26 mouse cellular contexts compared by ENCODE assay signal in genomic region chr2:14450866-14451265, GRCm38 (mm10).
DNase-seq lines count a peak whose midpoint lies in the region; ATAC-seq and TF ChIP-seq lines count a peak whose summit lies in the region.
"Had no signal": no experiment of that assay in that cellular context is flagged by ENCODE, and none has a peak within 500 bp of the region (broad histone marks: within the 10 kb centered on the region; RNA-seq: fewer than 3 reads in every experiment).

No protein-coding gene starts in this region.

- H3K4me2 ChIP-seq in kidney, postnatal 0 days (ENCODE audit: low read length): no peak overlapping the region
- H3K4me2 ChIP-seq in midbrain, postnatal 0 days (ENCODE audit: low read depth, low read length, poor library complexity, severe bottlenecking): no peak overlapping the region
- H3K4me2 ChIP-seq in midbrain, embryonic 15.5 days: no peak overlapping the region
- H3K4me2 ChIP-seq: embryonic facial prominence, embryonic 13.5 days; forebrain, embryonic 12.5 days; hindbrain, embryonic 15.5 days; limb, embryonic 15.5 days; liver, embryonic 15.5 days; neural tube, embryonic 13.5 days had no signal

- no peak for DNase-seq in gastrocnemius, adult 2 months
- no peak for DNase-seq in gastrocnemius, postnatal 10 days
- DNase-seq in kidney, postnatal 0 days (ENCODE audit: low spot score): no peak
- DNase-seq in kidney, adult 11 months: no peak
- DNase-seq in midbrain, postnatal 0 days (ENCODE audit: low spot score): no peak
- no peak for DNase-seq in right cerebral cortex, postnatal 25 days
- DNase-seq: cerebellum, adult 8-10 months; cerebellum, postnatal 36 days; embryo, embryonic 11 days; heart, postnatal 4 days; left cerebral cortex, postnatal 4 days; lung, postnatal 4 days; midbrain, embryonic 14.5 days; right cerebral cortex, postnatal 4 days; thymus, postnatal 25 days had no signal

- intact Hi-C loops in gastrocnemius, adult 2 months (cut with DNase I): no loop called here

- H3K36me3 ChIP-seq in kidney, postnatal 0 days (ENCODE audit: insufficient read depth, low read length): no peaks in the 10 kb centered on the region
- H3K36me3 ChIP-seq in midbrain, postnatal 0 days (ENCODE audit: insufficient read depth, low read length): no peaks in the 10 kb centered on the region
- H3K36me3 ChIP-seq in midbrain, embryonic 15.5 days (replicated peaks): no peaks in the 10 kb centered on the region
- H3K36me3 ChIP-seq: embryonic facial prominence, embryonic 13.5 days; forebrain, embryonic 12.5 days; heart, embryonic 10.5 days; hindbrain, embryonic 15.5 days; limb, embryonic 15.5 days; liver, embryonic 15.5 days; neural tube, embryonic 13.5 days had no signal

- no peak for ATAC-seq in kidney, postnatal 0 days (replicated peaks; ENCODE audit: low FRiP score, low read depth)
- ATAC-seq in midbrain, postnatal 0 days (ENCODE audit: low FRiP score): no peak
- no peak for ATAC-seq in midbrain, embryonic 15.5 days (replicated peaks)
- ATAC-seq: intestine, embryonic 16.5 days had no signal

- peaks cover 5% of the 10 kb centered on the region; the same call in 1 of the 2 replicates for H3K4me1 ChIP-seq in kidney, postnatal 0 days (replicated peaks; ENCODE audit: insufficient read depth, low read length)
- H3K4me1 ChIP-seq in midbrain, postnatal 0 days (ENCODE audit: insufficient read depth, low read length): no peaks in the 10 kb centered on the region
- H3K4me1 ChIP-seq in midbrain, embryonic 15.5 days: no peaks in the 10 kb centered on the region
- H3K4me1 ChIP-seq: forebrain, embryonic 12.5 days; heart, embryonic 10.5 days; hindbrain, embryonic 15.5 days; limb, embryonic 15.5 days; liver, embryonic 15.5 days; neural tube, embryonic 13.5 days had no signal

- TF ChIP-seq CTCF in gastrocnemius, adult 2 months (IDR thresholded peaks at IDR 0.05): peak; percentile 41
- peak; percentile 46 for TF ChIP-seq CTCF in kidney, postnatal 0 days (IDR thresholded peaks at IDR 0.05; ENCODE audit: low read depth)
- peak; percentile 16; the same call in 1 of the 2 replicates for TF ChIP-seq CTCF in midbrain, postnatal 0 days (IDR thresholded peaks at IDR 0.05)

- H3K27me3 ChIP-seq in kidney, postnatal 0 days (ENCODE audit: insufficient read depth, low read length): no peaks in the 10 kb centered on the region
- H3K27me3 ChIP-seq in midbrain, postnatal 0 days (ENCODE audit: insufficient read depth, low read length): no peaks in the 10 kb centered on the region
- no peaks in the 10 kb centered on the region for H3K27me3 ChIP-seq in midbrain, embryonic 15.5 days (replicated peaks)
- H3K27me3 ChIP-seq: embryonic facial prominence, embryonic 13.5 days; forebrain, embryonic 12.5 days; hindbrain, embryonic 15.5 days; limb, embryonic 15.5 days; liver, embryonic 15.5 days; neural tube, embryonic 13.5 days had no signal

- H3K9me3 ChIP-seq in kidney, postnatal 0 days (replicated peaks; ENCODE audit: low read length): no peaks in the 10 kb centered on the region
- no peaks in the 10 kb centered on the region for H3K9me3 ChIP-seq in midbrain, postnatal 0 days (ENCODE audit: low read length)
- no peaks in the 10 kb centered on the region for H3K9me3 ChIP-seq in midbrain, embryonic 15.5 days
- H3K9me3 ChIP-seq: embryonic facial prominence, embryonic 13.5 days; forebrain, embryonic 12.5 days; heart, embryonic 10.5 days; hindbrain, embryonic 15.5 days; limb, embryonic 15.5 days; liver, embryonic 15.5 days; neural tube, embryonic 13.5 days had no signal

- H3K9ac ChIP-seq in kidney, postnatal 0 days (ENCODE audit: low read depth, low read length): no peak overlapping the region
- H3K9ac ChIP-seq in midbrain, postnatal 0 days (replicated peaks; ENCODE audit: low read length, poor library complexity, severe bottlenecking): no peak overlapping the region
- H3K9ac ChIP-seq in midbrain, embryonic 15.5 days: no peak overlapping the region
- H3K9ac ChIP-seq: embryonic facial prominence, embryonic 13.5 days; forebrain, embryonic 12.5 days; hindbrain, embryonic 15.5 days; limb, embryonic 15.5 days; liver, embryonic 15.5 days; neural tube, embryonic 13.5 days had no signal

- H3K27ac ChIP-seq in gastrocnemius, adult 2 months: no peak overlapping the region
- no peak overlapping the region for H3K27ac ChIP-seq in kidney, postnatal 0 days
- H3K27ac ChIP-seq in midbrain, postnatal 0 days (ENCODE audit: low read depth, low read length): no peak overlapping the region
- H3K27ac ChIP-seq in midbrain, embryonic 15.5 days: no peak overlapping the region
- H3K27ac ChIP-seq: embryonic facial prominence, embryonic 13.5 days; forebrain, embryonic 12.5 days; heart, embryonic 10.5 days; hindbrain, embryonic 15.5 days; limb, embryonic 15.5 days; liver, embryonic 15.5 days; neural tube, embryonic 13.5 days had no signal

- no peak overlapping the region for H3K4me3 ChIP-seq in gastrocnemius, adult 2 months
- H3K4me3 ChIP-seq in kidney, postnatal 0 days (replicated peaks; ENCODE audit: low read depth, low read length): no peak overlapping the region
- no peak overlapping the region for H3K4me3 ChIP-seq in midbrain, postnatal 0 days (ENCODE audit: low read depth, low read length)
- H3K4me3 ChIP-seq in midbrain, embryonic 15.5 days: no peak overlapping the region
- H3K4me3 ChIP-seq: embryonic facial prominence, embryonic 13.5 days; erythroblast, embryonic 14.5 days; forebrain, embryonic 12.5 days; heart, embryonic 10.5 days; hindbrain, embryonic 15.5 days; limb, embryonic 15.5 days; liver, embryonic 15.5 days; myocyte; neural tube, embryonic 13.5 days had no signal
